Mouse (Mus musculus) heart, adult 2 months (tissue): ENCODE data around the gene Rhbdl2.

Experiments
- CTCF ChIP-seq: fragments of 200-600 bp; IDR thresholded peaks from 2 replicates; pipeline ENCODE4 v1.8.1; 2022; ENCODE audit warnings: antibody characterized with exemption, mild to moderate bottlenecking, moderate library complexity
- EP300 ChIP-seq: fragments of 200-500 bp; IDR thresholded peaks from 2 replicates; pipeline ENCODE4 v1.6.1; 2011; ENCODE audit warnings: low read depth, low read length, control low read depth; ENCODE audit not compliant: insufficient read depth

GRCm38 (mm10) chr4:123758306-123758705, 29.4 kb upstream of the Rhbdl2 start:
- TF ChIP-seq CTCF (peak; percentile 68), EP300 (no peak)
